Mouse (Mus musculus) heart, postnatal 4 days (tissue): ENCODE measurements around the gene Crct1. TPM values are rescaled to one million over a fixed set of nuclear protein-coding genes. Genes with fewer than 3 reads are reported as not detected.
A peak's percentile ranks its signal among the peaks of the same experiment; 100 is the strongest.

Experiments used
- DNase-seq: peaks from one replicate; pipeline ENCODE4 v3.0.0; 2021
- total RNA-seq, 2 experiments: library from RNA; stranded (reverse); gene quantifications; 2 replicates each; pipeline ENCODE4 v1.2.3; 2021

The Crct1 gene
- not detected for total RNA-seq

DNA sequence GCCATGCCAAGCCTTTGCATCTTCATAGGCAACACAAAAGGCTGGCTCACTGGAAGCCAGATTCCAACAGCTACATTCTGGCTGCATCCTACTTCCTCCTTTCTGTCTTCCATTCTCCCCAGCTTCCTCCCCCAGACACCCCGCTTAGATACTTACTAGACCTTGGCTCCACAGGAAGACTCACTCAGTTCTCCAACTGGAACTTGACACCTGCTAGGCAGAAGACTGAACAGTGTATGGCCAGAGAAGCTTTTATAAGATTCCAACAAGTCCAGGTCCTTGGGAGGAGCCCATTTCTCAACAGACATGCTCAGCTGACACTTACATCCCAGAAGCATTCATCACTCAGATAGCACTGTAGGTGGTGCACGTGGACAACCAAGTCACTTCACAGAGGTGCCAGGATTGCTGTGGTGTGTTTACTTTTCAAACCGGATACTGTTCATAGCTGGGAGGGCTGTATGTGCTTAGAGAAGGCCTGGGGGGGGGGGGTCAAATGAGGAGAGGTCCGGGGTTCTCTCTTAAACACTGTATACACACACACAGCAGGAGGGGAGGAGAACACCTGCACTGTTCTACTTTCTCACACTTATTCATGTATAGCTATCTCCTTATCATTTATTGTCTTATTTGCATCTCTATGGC is at the start of gene Crct1:
Crct1 (minus strand) TSS at position 228 of the 645 bp plus-strand sequence.
- DNase-seq: no peak

GRCm38 (mm10) chr3:93052826-93053474 is 37.5 kb upstream of the Crct1 start:
- peak; percentile 12 for DNase-seq

GRCm38 (mm10) chr3:93050182-93050581 is 34.7 kb upstream of the Crct1 start:
- DNase-seq: no peak

DNA sequence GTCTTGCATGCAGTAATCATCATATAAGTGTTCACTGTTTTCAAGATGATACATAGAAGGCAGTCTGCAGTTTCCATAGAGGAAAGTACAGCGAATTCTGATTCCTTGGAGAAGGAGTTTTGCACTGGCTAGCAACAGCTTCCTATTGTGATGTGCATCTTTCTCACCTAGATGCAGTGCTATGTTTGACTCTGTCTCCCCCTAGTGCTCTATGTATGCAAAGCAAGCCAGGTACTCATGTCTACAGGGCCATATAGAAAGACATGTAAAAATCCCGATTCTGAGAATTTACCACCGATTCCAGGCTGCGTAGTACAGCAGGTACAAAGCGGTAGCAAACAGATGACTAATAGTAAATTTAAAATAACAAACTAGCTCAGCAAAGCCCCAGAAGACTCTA is 16.0 kb upstream of the Crct1 start:
- DNase-seq: peak; percentile 14

GRCm38 (mm10) chr3:93025486-93025885 is 10.0 kb upstream of the Crct1 start:
- DNase-seq: no peak

GRCm38 (mm10) chr3:93023411-93024184 is 8.1 kb upstream of the Crct1 start:
- no peak for DNase-seq

- DNase-seq: no peak
Measured at GRCm38 (mm10) chr3:93021171-93021570, 5.7 kb upstream of the Crct1 start.

GRCm38 (mm10) chr3:93018960-93019359 is 3.5 kb upstream of the Crct1 start, which contains the start of gene Lce1m:
TSS of gene Lce1m (minus strand) at chr3:93019060.
- DNase-seq: no peak

GRCm38 (mm10) chr3:93014871-93015270 is 616 bp downstream of the Crct1 start:
- no peak for DNase-seq

GRCm38 (mm10) chr3:93014378-93014801 is 1.1 kb downstream of the Crct1 start:
- DNase-seq: peak; percentile 44

- DNase-seq: no peak
Measured at GRCm38 (mm10) chr3:93002843-93003242, 12.6 kb downstream of the Crct1 start.

DNA sequence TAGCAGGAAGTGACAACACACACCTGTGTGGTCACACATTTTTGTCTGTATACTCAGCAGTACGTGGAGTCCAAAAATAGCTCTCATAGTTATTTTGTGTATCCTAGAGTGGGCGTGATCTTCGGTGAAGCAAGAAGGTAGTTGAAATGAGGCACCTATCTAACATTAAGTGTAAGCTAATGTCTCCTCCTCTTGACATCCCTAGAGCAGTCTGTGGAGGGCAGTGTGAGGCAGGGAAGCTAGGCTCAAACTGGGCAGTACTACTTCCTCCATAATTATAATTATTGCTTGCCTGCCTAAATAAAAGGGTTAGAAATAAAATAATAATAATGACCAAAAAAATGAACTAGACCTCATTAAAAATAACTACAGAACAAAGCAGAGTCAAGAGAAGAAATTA is 14.9 kb downstream of the Crct1 start:
- no peak for DNase-seq

GRCm38 (mm10) chr3:92998691-92999090 is 16.8 kb downstream of the Crct1 start:
- peak; percentile 77 for DNase-seq

- DNase-seq: no peak
Measured at GRCm38 (mm10) chr3:92991926-92992325, 23.6 kb downstream of the Crct1 start, which contains the start of gene Lce3f. TSS of gene Lce3f (plus strand) at chr3:92992226.

- no peak for DNase-seq
Measured at GRCm38 (mm10) chr3:92978484-92978883, 37.0 kb downstream of the Crct1 start.

GRCm38 (mm10) chr3:92966761-92967160 is 48.7 kb downstream of the Crct1 start, which contains the start of gene Lce3e:
TSS of gene Lce3e (plus strand) at chr3:92967061.
- DNase-seq: no peak

Other genes with a start within 250 kb of the Crct1 start
- not detected for gene Lce1i, start 236.8 kb downstream of the Crct1 start, total RNA-seq
- gene Lce1j, start 225.2 kb downstream of the Crct1 start, total RNA-seq: not detected
- gene Lce1k, start 207.8 kb downstream of the Crct1 start, total RNA-seq: not detected
- gene Kprp, start 188.4 kb downstream of the Crct1 start, total RNA-seq: not detected
- gene Lce1l, start 164.4 kb downstream of the Crct1 start, total RNA-seq: not detected
- gene 2310050C09Rik, start 145.5 kb downstream of the Crct1 start, total RNA-seq: not detected
- not detected for gene Lce3a, start 89.5 kb downstream of the Crct1 start, total RNA-seq
- not detected for gene Lce3b, start 82.7 kb downstream of the Crct1 start, total RNA-seq
- not detected for gene Lce3c, start 71.2 kb downstream of the Crct1 start, total RNA-seq
- gene Lce3d, start 58.3 kb downstream of the Crct1 start, total RNA-seq: not detected
- gene Lce3e, start 48.6 kb downstream of the Crct1 start, total RNA-seq: not detected
- gene Lce3f, start 23.5 kb downstream of the Crct1 start, total RNA-seq: not detected
- gene Lce1m, start 3.4 kb upstream of the Crct1 start, total RNA-seq: not detected
- gene Gm4858, start 53.1 kb upstream of the Crct1 start, total RNA-seq: not detected
- gene Crnn, start 129.1 kb upstream of the Crct1 start, total RNA-seq: not detected
- not detected for gene Flg2, start 181.6 kb upstream of the Crct1 start, total RNA-seq